Mouse (Mus musculus) liver, postnatal 0 days (tissue): ENCODE results near the gene Stpg4. TPM values are rescaled to one million over a fixed set of nuclear protein-coding genes. Genes with fewer than 3 reads are reported as not detected.

ENCODE experiments used
- ATAC-seq: fragments of 200-750 bp; cut with Nextera tagmentation; 2 replicates; pipeline ENCODE4 v1.8.0; 2017; ENCODE audit warnings: mild to moderate bottlenecking, moderate library complexity
- DNase-seq: peaks from one replicate; pipeline ENCODE4 v3.0.0-alpha.2; 2016
- H3K27ac ChIP-seq: fragments of 300-500 bp; sonication (generic); 2 replicates; pipeline ENCODE4 v1.5.1; 2014; ENCODE audit warnings: antibody characterized with exemption, moderate library complexity, mild to moderate bottlenecking, low read depth
- H3K27me3 ChIP-seq: fragments of 300-500 bp; sonication (generic); 2 replicates; pipeline ENCODE4 v1.6.1; 2014; ENCODE audit warnings: low read length, control low read depth, mixed read lengths; ENCODE audit not compliant: insufficient read depth
- H3K36me3 ChIP-seq: fragments of 300-500 bp; sonication (generic); replicated peaks from 2 replicates; pipeline ENCODE4 v1.6.1; 2014; ENCODE audit warnings: mild to moderate bottlenecking, control low read depth, low read length, moderate library complexity, mixed read lengths; ENCODE audit not compliant: insufficient read depth
- H3K4me1 ChIP-seq: fragments of 300-500 bp; sonication (generic); 2 replicates; pipeline ENCODE4 v1.6.1; 2014; ENCODE audit warnings: antibody characterized with exemption, mild to moderate bottlenecking, control low read depth; ENCODE audit not compliant: insufficient read depth
- H3K4me2 ChIP-seq: fragments of 300-500 bp; sonication (generic); 2 replicates; pipeline ENCODE4 v1.6.1; 2014; ENCODE audit warnings: low read depth, mild to moderate bottlenecking, low read length, moderate library complexity, mixed read lengths
- H3K4me3 ChIP-seq: fragments of 300-500 bp; sonication (generic); 2 replicates; pipeline ENCODE4 v1.5.1; 2014; ENCODE audit warnings: low read depth, low read length
- H3K9ac ChIP-seq: fragments of 300-500 bp; sonication (generic); replicated peaks from 2 replicates; pipeline ENCODE4 v1.6.1; 2014; ENCODE audit warnings: mild to moderate bottlenecking, moderate library complexity
- H3K9me3 ChIP-seq: fragments of 300-500 bp; sonication (generic); 2 replicates; pipeline ENCODE4 v1.6.1; 2016; ENCODE audit warnings: mild to moderate bottlenecking, control low read depth, low read length, mixed read lengths
- CTCF ChIP-seq: sonication (generic); IDR thresholded peaks from 2 replicates; pipeline ENCODE4 v1.5.1; 2016; ENCODE audit warnings: antibody characterized with exemption, low read depth
- EP300 ChIP-seq: IDR thresholded peaks from 2 replicates; pipeline ENCODE4 v1.6.1; 2016; ENCODE audit warnings: antibody characterized with exemption, low read depth, mild to moderate bottlenecking
- WGBS: fragments of 180-500 bp; shearing (Covaris S2); extraction: QIAGEN DNeasy Blood & Tissue Kit; methylation state at CpG from one replicate; pipeline ENCODE4 v1.1.7; 2014; ENCODE audit not compliant: insufficient replicate concordance; 5-methylcytosine and 5-hydroxymethylcytosine counted together
- polyA plus RNA-seq: library from polyadenylated mRNA; unstranded; fragments of >200 nt; fragmentation: Nextera tagmentation; extraction: Ambion mirVana; gene quantifications from 2 replicates; pipeline ENCODE4 v1.2.1, GENCODE M21; 2015

Gene Stpg4
- polyA plus RNA-seq, 1 experiment from 2014 or later, result not detected

DNA sequence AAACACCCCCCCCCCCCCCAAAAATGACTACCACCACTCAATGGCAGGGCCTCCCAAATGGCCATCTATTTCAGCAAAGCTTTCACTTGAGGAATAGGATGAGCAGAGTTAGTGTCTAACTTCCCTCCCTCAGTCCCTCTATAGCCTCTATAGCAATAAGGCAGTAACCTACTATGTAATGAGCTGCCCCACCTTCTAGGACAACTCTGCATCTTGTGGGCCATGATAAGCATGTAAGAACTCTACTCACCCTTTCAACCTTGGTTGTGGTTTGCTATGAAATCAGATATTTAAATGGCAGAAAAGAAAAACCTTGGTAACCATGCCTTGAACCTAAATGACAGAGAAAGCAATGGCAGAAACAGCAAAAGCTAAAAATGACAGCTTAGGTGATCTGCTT lies 4.8 kb upstream of the Stpg4 start:
- ATAC-seq, result no peak
- H3K27ac ChIP-seq, result no peak overlapping the region
- peaks cover 54% of the 10 kb centered on the region for H3K36me3 ChIP-seq
- no peak for TF ChIP-seq EP300
- TF ChIP-seq CTCF, result no peak
- peaks cover 2% of the 10 kb centered on the region; the same call in 1 of the 2 replicates for H3K9me3 ChIP-seq
- H3K4me3 ChIP-seq, result no peak overlapping the region
- no peaks in the 10 kb centered on the region for H3K27me3 ChIP-seq
- H3K4me1 ChIP-seq, result no peaks in the 10 kb centered on the region
- no peak overlapping the region for H3K9ac ChIP-seq
- H3K4me2 ChIP-seq, result no peak overlapping the region
- DNase-seq, result no peak

DNA sequence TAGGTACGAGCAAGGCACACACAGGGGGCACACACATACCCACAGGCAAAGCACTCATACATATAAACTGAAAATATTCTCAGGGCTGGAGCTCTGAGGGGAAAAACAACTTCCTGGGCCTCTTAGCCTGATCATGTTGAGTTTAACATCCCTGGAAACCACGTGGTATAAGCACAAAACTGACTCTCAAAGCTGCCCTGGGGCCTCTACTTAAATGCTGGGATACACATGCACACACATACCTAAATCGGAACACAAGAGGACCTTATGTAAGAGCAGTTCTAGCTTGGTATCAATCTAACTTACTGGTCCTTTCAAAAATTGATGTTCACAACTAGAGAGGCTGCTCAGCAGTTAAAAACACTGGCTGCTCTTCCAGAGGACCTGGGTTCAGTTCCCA lies 1.9 kb upstream of the Stpg4 start:
- Histone ChIP-seq H3K4me2 (no peak overlapping the region), H3K4me3 (no peak overlapping the region), H3K9ac (no peak overlapping the region), H3K9me3 (peaks cover 2% of the 10 kb centered on the region; the same call in 1 of the 2 replicates), H3K4me1 (no peaks in the 10 kb centered on the region), H3K27me3 (no peaks in the 10 kb centered on the region), H3K27ac (no peak overlapping the region), H3K36me3 (peaks cover 38% of the 10 kb centered on the region)
- DNase-seq (no peak), ATAC-seq (no peak)
- WGBS, result 82% methylated on average over 3 of the region's 3 CpGs
- TF ChIP-seq CTCF (no peak), EP300 (no peak)

DNA sequence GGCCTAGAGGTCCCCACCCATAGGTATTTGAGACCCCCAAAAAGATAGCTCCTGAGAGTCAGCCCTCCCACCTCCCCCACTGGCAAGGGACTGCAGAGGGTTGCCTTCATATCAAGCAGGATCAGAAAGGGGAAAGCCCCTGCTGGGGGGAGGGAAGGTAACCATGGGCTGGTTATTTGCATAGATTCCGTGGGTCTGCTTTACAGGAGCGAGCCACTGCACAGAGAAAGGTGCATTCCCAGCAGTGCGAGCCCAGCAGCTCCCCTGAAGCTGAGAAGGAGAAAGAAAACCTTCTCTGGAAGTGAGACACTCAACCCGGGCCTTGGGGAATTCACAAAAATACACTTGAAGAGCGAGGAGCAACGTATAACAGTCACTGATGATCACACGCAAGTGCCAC lies 9.5 kb downstream of the Stpg4 start:
- 66% methylated on average over 7 of the region's 7 CpGs for WGBS
- no peaks in the 10 kb centered on the region for H3K27me3 ChIP-seq
- no peak overlapping the region for H3K9ac ChIP-seq
- H3K4me3 ChIP-seq, result no peak overlapping the region
- ATAC-seq (no peak), DNase-seq (no peak)
- no peak overlapping the region for H3K27ac ChIP-seq
- no peaks in the 10 kb centered on the region for H3K9me3 ChIP-seq
- TF ChIP-seq CTCF (no peak), EP300 (no peak)
- H3K36me3 ChIP-seq, result no peaks in the 10 kb centered on the region
- no peaks in the 10 kb centered on the region for H3K4me1 ChIP-seq
- H3K4me2 ChIP-seq, result no peak overlapping the region

DNA sequence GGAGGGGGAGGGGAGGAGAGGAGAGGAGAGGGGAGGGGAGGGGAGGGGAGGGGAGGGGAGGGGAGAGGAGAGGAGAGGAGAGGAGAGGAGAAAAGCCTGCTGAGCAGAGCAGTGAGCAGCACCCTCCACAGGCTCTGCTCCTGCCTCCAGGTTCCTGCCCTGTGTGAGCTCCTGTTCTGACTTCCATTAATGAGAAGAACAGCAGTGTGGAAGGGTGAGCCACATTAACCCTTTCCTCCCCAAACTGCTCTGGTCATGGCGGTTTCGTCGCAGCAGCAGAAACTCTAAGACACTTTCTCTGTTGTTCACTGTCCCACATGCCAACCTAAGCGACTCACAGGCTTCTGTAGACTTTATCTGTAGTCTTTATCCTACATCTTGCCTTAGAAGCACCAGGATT lies 20.9 kb downstream of the Stpg4 start:
- TF ChIP-seq CTCF, result no peak
- TF ChIP-seq EP300, result no peak
- Histone ChIP-seq H3K27me3 (no peaks in the 10 kb centered on the region), H3K4me2 (no peak overlapping the region), H3K9me3 (no peaks in the 10 kb centered on the region), H3K36me3 (no peaks in the 10 kb centered on the region), H3K9ac (no peak overlapping the region), H3K4me1 (no peaks in the 10 kb centered on the region), H3K27ac (no peak overlapping the region), H3K4me3 (no peak overlapping the region)
- DNase-seq (no peak), ATAC-seq (no peak)
- WGBS, result 75% methylated on average over 4 of the region's 4 CpGs

DNA sequence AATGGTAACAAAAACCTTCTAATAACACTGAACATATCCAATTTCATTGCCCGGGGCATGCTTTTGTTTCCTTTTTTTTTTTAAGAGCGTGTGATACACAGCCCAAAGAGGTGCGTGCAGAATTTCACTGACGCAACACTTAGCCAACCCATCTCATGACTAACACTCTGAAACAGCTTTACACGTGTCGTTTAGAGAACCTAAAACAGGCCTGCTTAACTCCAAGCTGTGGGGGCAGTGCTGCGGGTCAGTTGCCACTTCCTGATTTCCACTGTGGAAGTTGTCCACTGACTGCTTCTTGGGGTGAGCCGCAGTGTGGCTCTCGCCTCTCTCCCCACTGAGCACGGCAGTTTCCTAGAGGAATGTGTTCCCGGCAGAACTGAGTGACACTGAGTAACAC lies 22.0 kb downstream of the Stpg4 start:
- peak; percentile 46 for DNase-seq
- Histone ChIP-seq H3K4me3 (no peak overlapping the region), H3K4me2 (no peak overlapping the region), H3K27me3 (no peaks in the 10 kb centered on the region), H3K9ac (no peak overlapping the region), H3K9me3 (no peaks in the 10 kb centered on the region), H3K36me3 (no peaks in the 10 kb centered on the region), H3K27ac (no peak overlapping the region), H3K4me1 (no peaks in the 10 kb centered on the region)
- TF ChIP-seq CTCF (no peak), EP300 (no peak)
- WGBS, result 42% methylated on average over 11 of the region's 11 CpGs
- ATAC-seq, result peak; percentile 67

DNA sequence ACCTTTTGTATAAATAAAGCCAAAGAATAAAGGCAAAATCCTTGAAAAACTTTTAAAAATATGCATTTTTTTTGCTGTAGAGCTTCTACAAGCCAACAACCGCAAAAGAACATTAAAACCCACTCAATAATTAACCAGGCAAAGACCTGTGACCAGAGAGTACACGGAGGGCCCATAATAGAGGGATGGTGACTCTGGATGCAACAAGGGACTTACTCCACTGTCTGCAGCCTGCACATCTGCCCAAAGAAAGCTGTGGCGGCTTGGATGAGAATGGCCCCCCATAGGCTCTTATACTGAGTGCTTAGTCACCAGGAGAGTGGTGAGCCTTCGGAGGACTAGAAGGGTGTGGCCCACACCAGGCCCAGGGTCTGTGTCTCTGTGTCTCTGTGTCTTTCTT lies 24.1 kb downstream of the Stpg4 start:
- Histone ChIP-seq H3K4me3 (no peak overlapping the region), H3K27me3 (no peaks in the 10 kb centered on the region), H3K9me3 (no peaks in the 10 kb centered on the region), H3K9ac (no peak overlapping the region), H3K4me2 (no peak overlapping the region), H3K27ac (no peak overlapping the region), H3K4me1 (no peaks in the 10 kb centered on the region), H3K36me3 (no peaks in the 10 kb centered on the region)
- no peak for TF ChIP-seq CTCF
- no peak for TF ChIP-seq EP300
- ATAC-seq (no peak), DNase-seq (no peak)
- WGBS, result 70% methylated on average over 4 of the region's 4 CpGs

DNA sequence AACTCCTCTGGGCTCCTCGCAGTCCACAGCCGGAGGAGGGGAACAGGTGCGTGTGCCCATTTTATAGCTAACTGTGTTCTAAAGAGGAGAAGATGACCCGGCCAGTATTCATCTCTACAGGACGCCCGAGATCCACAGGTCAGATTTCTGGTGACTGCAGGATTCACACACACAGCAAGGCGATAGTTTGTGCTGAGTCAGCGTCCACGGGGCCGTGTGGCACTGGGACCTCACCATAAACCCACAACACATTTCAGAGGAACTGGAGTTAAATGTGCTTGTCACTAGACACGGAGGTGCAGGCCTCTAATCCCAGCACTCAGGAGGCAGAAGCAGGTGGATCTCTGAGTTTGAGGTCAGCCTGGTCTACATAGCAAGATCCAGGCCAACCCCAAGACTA lies 25.1 kb downstream of the Stpg4 start:
- no peak overlapping the region for H3K4me2 ChIP-seq
- no peak overlapping the region for H3K9ac ChIP-seq
- no peaks in the 10 kb centered on the region for H3K36me3 ChIP-seq
- no peak overlapping the region for H3K27ac ChIP-seq
- ATAC-seq, result no peak
- DNase-seq, result no peak
- H3K4me1 ChIP-seq, result no peaks in the 10 kb centered on the region
- H3K4me3 ChIP-seq, result no peak overlapping the region
- WGBS, result 75% methylated on average over 11 of the region's 11 CpGs
- TF ChIP-seq CTCF, result no peak
- TF ChIP-seq EP300, result no peak
- H3K9me3 ChIP-seq, result no peaks in the 10 kb centered on the region
- no peaks in the 10 kb centered on the region for H3K27me3 ChIP-seq
